ENCODE assay signal across 8 mouse cellular contexts in the genomic region with DNA sequence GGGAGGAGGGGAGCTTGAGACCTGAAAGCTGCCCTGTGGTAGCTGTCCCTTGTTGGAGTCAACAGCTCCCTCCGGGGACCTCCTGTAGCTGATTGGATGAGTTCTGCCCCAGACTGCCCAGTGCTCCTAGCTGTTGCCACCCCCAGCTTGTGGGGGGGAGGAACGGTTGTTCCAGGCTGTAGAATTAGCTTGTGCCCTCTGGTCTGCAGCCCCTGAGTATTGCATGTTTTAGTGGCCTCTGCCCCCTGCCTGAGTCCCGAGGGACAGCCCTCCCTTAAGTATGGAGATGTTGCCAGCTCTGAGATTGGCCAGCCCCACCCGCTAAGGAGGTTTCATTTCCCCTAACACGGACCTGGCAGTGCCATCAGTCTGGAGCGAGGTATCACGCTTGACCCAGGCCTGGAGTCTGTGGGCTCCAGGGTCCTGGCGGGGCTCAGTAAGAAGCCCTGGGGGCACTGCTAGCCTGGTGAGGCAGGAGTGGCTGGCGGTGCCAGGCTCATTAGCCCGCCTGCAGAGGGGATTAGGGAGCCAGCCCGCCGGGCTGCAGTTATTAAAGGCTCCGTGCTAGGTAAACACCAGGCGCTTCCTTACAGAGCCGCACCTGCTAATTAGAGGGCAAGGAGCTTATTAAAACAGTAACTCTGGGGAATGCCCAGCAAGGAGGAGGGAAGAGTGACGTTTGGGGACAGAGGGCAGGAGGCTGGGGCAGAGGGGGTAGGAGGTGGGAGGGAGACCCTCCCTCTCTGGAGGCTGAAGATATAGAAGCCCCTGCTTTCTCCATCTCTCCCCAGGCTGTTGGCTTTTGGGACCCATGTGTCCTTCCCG.
DNase-seq lines count a peak whose midpoint lies in the region; ATAC-seq and TF ChIP-seq lines count a peak whose summit lies in the region.

No protein-coding gene starts in this region.

- peak overlapping the region; percentile 49 for H3K9ac ChIP-seq in forebrain, embryonic 14.5 days (ENCODE audit: low read length)
- H3K9ac ChIP-seq in limb, embryonic 14.5 days (ENCODE audit: low read depth, low read length, severe bottlenecking): peak overlapping the region; percentile 34; the same call in 1 of the 2 replicates
- H3K9ac ChIP-seq in neural tube, embryonic 13.5 days: peak overlapping the region; percentile 63

- peak; percentile 85 for ATAC-seq in forebrain, embryonic 14.5 days
- ATAC-seq in limb, embryonic 14.5 days (ENCODE audit: low FRiP score, low read depth): peak; percentile 46; the same call in 1 of the 2 replicates
- peak; percentile 68 for ATAC-seq in neural tube, embryonic 13.5 days (ENCODE audit: low read depth)
- ATAC-seq in inflammation-experienced regulatory T-cells, adult 6 months: no peak

- peak overlapping the region; percentile 40 for H3K4me3 ChIP-seq in heart, embryonic 10.5 days
- 0 out of 2 replicates have a peak overlapping the region, but pooled peaks have one; percentile 4 for H3K4me3 ChIP-seq in brown adipose tissue, adult 24 weeks (ENCODE audit: insufficient read depth, low read depth, low read length)
- H3K4me3 ChIP-seq in forebrain, embryonic 14.5 days (ENCODE audit: low read depth, low read length): no peak overlapping the region
- no peak overlapping the region for H3K4me3 ChIP-seq in limb, embryonic 14.5 days (replicated peaks; ENCODE audit: low read length)
- H3K4me3 ChIP-seq in neural tube, embryonic 13.5 days: no peak overlapping the region

- H3K9me3 ChIP-seq in heart, embryonic 10.5 days: no peaks in the 10 kb centered on the region
- no peaks in the 10 kb centered on the region for H3K9me3 ChIP-seq in forebrain, embryonic 14.5 days (replicated peaks; ENCODE audit: control insufficient read depth, low read length)
- H3K9me3 ChIP-seq in limb, embryonic 14.5 days (ENCODE audit: control insufficient read depth, low read length): no peaks in the 10 kb centered on the region
- H3K9me3 ChIP-seq in neural tube, embryonic 13.5 days: no peaks in the 10 kb centered on the region

- no peak for DNase-seq in heart, embryonic 10.5 days (ENCODE audit: low spot score)
- no peak for DNase-seq in heart, adult 8-10 months (ENCODE audit: low spot score)
- DNase-seq in forebrain, embryonic 14.5 days (ENCODE audit: low spot score): peak; percentile 91
- peak; percentile 59 for DNase-seq in limb, embryonic 14.5 days (ENCODE audit: low spot score)
- no peak for DNase-seq in urinary bladder, adult 2 months (ENCODE audit: low spot score)

- WGBS in heart, embryonic 10.5 days: 7% methylated on average over 17 of the region's 17 CpGs
- under 1% methylated on average over 17 of the region's 17 CpGs for WGBS in forebrain, embryonic 14.5 days
- WGBS in limb, embryonic 14.5 days: 6% methylated on average over 17 of the region's 17 CpGs
- WGBS in neural tube, embryonic 13.5 days: 2% methylated on average over 17 of the region's 17 CpGs

- H3K27me3 ChIP-seq in heart, embryonic 10.5 days (ENCODE audit: insufficient read depth, poor library complexity, severe bottlenecking): no peaks in the 10 kb centered on the region
- no peaks in the 10 kb centered on the region for H3K27me3 ChIP-seq in forebrain, embryonic 14.5 days (replicated peaks; ENCODE audit: control insufficient read depth, insufficient read depth, low read length)
- H3K27me3 ChIP-seq in limb, embryonic 14.5 days (ENCODE audit: control insufficient read depth, insufficient read depth, low read length): no peaks in the 10 kb centered on the region
- no peaks in the 10 kb centered on the region for H3K27me3 ChIP-seq in neural tube, embryonic 13.5 days

- peak overlapping the region; percentile 16 for H3K4me2 ChIP-seq in forebrain, embryonic 14.5 days (ENCODE audit: low read length)
- peak overlapping the region; percentile 30 for H3K4me2 ChIP-seq in limb, embryonic 14.5 days (replicated peaks; ENCODE audit: low read depth, low read length, severe bottlenecking)
- H3K4me2 ChIP-seq in neural tube, embryonic 13.5 days: peak overlapping the region; percentile 33

- peaks cover 82% of the 10 kb centered on the region for H3K4me1 ChIP-seq in heart, embryonic 10.5 days
- H3K4me1 ChIP-seq in brown adipose tissue, adult 24 weeks (ENCODE audit: control insufficient read depth, insufficient read depth, insufficient read length, low read length): peaks cover 23% of the 10 kb centered on the region
- H3K4me1 ChIP-seq in forebrain, embryonic 14.5 days (ENCODE audit: control insufficient read depth, insufficient read depth, low read length): peaks cover 31% of the 10 kb centered on the region
- peaks cover 34% of the 10 kb centered on the region for H3K4me1 ChIP-seq in limb, embryonic 14.5 days (ENCODE audit: control insufficient read depth, insufficient read depth, low read length)
- H3K4me1 ChIP-seq in neural tube, embryonic 13.5 days (replicated peaks): peaks cover 59% of the 10 kb centered on the region

- no peak for TF ChIP-seq POLR2A in limb, embryonic 14.5 days (IDR thresholded peaks at IDR 0.05; ENCODE audit: borderline replicate concordance, extremely low read depth, insufficient read depth, insufficient read length)

- H3K27ac ChIP-seq in heart, embryonic 10.5 days: peak overlapping the region; percentile 82
- H3K27ac ChIP-seq in brown adipose tissue, adult 24 weeks (replicated peaks; ENCODE audit: low read depth, low read length): peak overlapping the region; percentile 27; the same call in 1 of the 2 replicates
- peak overlapping the region; percentile 91 for H3K27ac ChIP-seq in forebrain, embryonic 14.5 days (ENCODE audit: low read depth, low read length)
- 0 out of 2 replicates have a peak overlapping the region, but pooled peaks have one; percentile 33 for H3K27ac ChIP-seq in limb, embryonic 14.5 days (replicated peaks; ENCODE audit: low read depth, low read length)
- peak overlapping the region; percentile 95 for H3K27ac ChIP-seq in neural tube, embryonic 13.5 days (replicated peaks)

- peaks cover 5% of the 10 kb centered on the region; the same call in 1 of the 2 replicates for H3K36me3 ChIP-seq in heart, embryonic 10.5 days
- H3K36me3 ChIP-seq in forebrain, embryonic 14.5 days (ENCODE audit: control insufficient read depth, insufficient read depth, low read length): no peaks in the 10 kb centered on the region
- H3K36me3 ChIP-seq in limb, embryonic 14.5 days (ENCODE audit: control insufficient read depth, insufficient read depth, low read length): no peaks in the 10 kb centered on the region; the same call in 1 of the 2 replicates
- H3K36me3 ChIP-seq in neural tube, embryonic 13.5 days: no peaks in the 10 kb centered on the region

Comparison
In these comparisons a context has a peak if more than half of its experiments do, and no peak if none do; other contexts are left out.
1. DNase-seq: peak in forebrain, embryonic 14.5 days (single experiment) and limb, embryonic 14.5 days (single experiment); none in heart, embryonic 10.5 days (single experiment), heart, adult 8-10 months (single experiment) and urinary bladder, adult 2 months (single experiment).
2. H3K27ac ChIP-seq: peak in every context shown above with its lines; median percentile 95 in neural tube, embryonic 13.5 days; 91 in forebrain, embryonic 14.5 days; 82 in heart, embryonic 10.5 days; 33 in limb, embryonic 14.5 days; 27 in brown adipose tissue, adult 24 weeks.
3. H3K4me3 ChIP-seq: peak in heart, embryonic 10.5 days (single experiment) and brown adipose tissue, adult 24 weeks (single experiment); none in forebrain, embryonic 14.5 days (single experiment), limb, embryonic 14.5 days (single experiment) and neural tube, embryonic 13.5 days (single experiment).
4. Peak in every context shown above with its lines, with median percentiles within 50 percentile points of each other: H3K4me2 ChIP-seq and H3K9ac ChIP-seq.